Mouse (Mus musculus) E14TG2a.4 (cell line): Measurements from ENCODE around the gene Camkmt.

Source experiments
- CTCF ChIP-seq: conservative IDR thresholded peaks from 2 replicates; pipeline ENCODE4 v1.5.1; 2014; ENCODE audit warnings: low read length
- NANOG ChIP-seq: IDR thresholded peaks from 2 replicates; pipeline ENCODE4 v1.6.1; 2014; ENCODE audit warnings: borderline replicate concordance, low read length, mixed read lengths
- POU5F1 ChIP-seq: IDR thresholded peaks from 2 replicates; pipeline ENCODE4 v1.6.1; 2014; ENCODE audit warnings: low read length, borderline replicate concordance

GRCm38 (mm10) chr17:85382344-85382743 lies 292.0 kb downstream of the Camkmt start:
- TF ChIP-seq CTCF (no peak), NANOG (no peak), POU5F1 (no peak)
